Mouse (Mus musculus): ENCODE measurements around the gene Pex12.

Gene Pex12

DNA sequence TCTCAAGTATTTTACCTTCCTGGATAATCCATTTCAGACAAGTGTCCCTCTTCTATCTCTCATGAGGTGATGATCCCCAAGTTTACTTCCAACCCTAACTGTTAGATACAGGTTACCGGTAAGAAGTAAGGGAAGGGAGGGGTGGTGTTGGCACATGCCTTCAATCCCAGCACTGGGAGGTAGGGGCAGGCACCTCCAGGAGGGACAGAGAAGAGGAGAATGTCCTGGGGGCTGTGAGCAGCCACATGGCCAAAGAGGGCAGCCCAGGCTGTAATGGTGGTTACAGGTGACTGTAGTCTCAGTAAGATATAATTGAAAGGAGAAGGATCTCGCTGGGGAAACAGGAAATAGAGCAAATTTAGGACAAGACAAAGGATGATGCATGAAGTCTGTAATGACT is 20.3 kb downstream of the Pex12 start:
- H3K4me1 ChIP-seq (replicated peaks; ENCODE audit: low read depth, low read length), result no peaks in the 10 kb centered on the region
- H3K4me3 ChIP-seq (replicated peaks; ENCODE audit: low read length), result no peak overlapping the region
- no peak for TF ChIP-seq POU5F1 (IDR thresholded peaks at IDR 0.05; ENCODE audit: borderline replicate concordance, low read length)
- no peak for TF ChIP-seq CTCF (conservative IDR thresholded peaks at IDR 0.05; ENCODE audit: low read length)
- TF ChIP-seq NANOG (IDR thresholded peaks at IDR 0.05; ENCODE audit: borderline replicate concordance, low read length), result no peak
- no peaks in the 10 kb centered on the region for H3K9me3 ChIP-seq (ENCODE audit: low read length)
- peaks cover 4% of the 10 kb centered on the region; the same call in 1 of the 2 replicates for H3K27me3 ChIP-seq (ENCODE audit: insufficient read depth, low read length)
- no peaks in the 10 kb centered on the region for H3K36me3 ChIP-seq (ENCODE audit: insufficient read depth, low read length)

GRCm38 (mm10) chr11:83279691-83280090 is 22.7 kb downstream of the Pex12 start:
- H3K36me3 ChIP-seq (ENCODE audit: insufficient read depth, low read length), result no peaks in the 10 kb centered on the region
- no peak overlapping the region for H3K4me3 ChIP-seq (replicated peaks; ENCODE audit: low read length)
- no peak for TF ChIP-seq POU5F1 (IDR thresholded peaks at IDR 0.05; ENCODE audit: borderline replicate concordance, low read length)
- TF ChIP-seq CTCF (conservative IDR thresholded peaks at IDR 0.05; ENCODE audit: low read length), result no peak
- no peak for TF ChIP-seq NANOG (IDR thresholded peaks at IDR 0.05; ENCODE audit: borderline replicate concordance, low read length)
- H3K4me1 ChIP-seq (replicated peaks; ENCODE audit: low read depth, low read length), result no peaks in the 10 kb centered on the region
- no peaks in the 10 kb centered on the region for H3K9me3 ChIP-seq (ENCODE audit: low read length)
- peaks cover 18% of the 10 kb centered on the region for H3K27me3 ChIP-seq (ENCODE audit: insufficient read depth, low read length)

DNA sequence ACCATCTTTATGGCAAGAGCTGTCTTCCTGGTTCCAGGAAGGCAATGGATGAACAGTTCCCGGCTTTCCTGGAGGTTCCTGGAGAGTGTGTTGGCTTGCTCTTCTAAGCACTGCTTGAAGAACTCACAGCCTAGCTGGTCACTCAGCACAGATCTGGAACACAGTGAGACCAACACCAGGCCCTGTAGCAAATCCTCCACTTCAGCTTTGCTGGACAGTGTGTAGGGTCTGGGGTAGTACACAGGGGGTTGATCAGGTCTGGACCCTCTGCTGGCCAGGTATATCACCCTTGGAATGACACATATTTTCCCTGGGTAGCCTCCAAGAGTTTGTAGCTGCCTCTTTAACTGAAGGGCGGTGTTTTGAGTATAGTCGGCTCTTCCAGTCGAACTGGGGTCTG is 23.4 kb downstream of the Pex12 start:
- no peaks in the 10 kb centered on the region for H3K4me1 ChIP-seq (replicated peaks; ENCODE audit: low read depth, low read length)
- TF ChIP-seq CTCF (conservative IDR thresholded peaks at IDR 0.05; ENCODE audit: low read length), result no peak
- H3K27me3 ChIP-seq (ENCODE audit: insufficient read depth, low read length), result peaks cover 19% of the 10 kb centered on the region
- H3K9me3 ChIP-seq (ENCODE audit: low read length), result no peaks in the 10 kb centered on the region
- no peak overlapping the region for H3K4me3 ChIP-seq (replicated peaks; ENCODE audit: low read length)
- H3K36me3 ChIP-seq (ENCODE audit: insufficient read depth, low read length), result no peaks in the 10 kb centered on the region

DNA sequence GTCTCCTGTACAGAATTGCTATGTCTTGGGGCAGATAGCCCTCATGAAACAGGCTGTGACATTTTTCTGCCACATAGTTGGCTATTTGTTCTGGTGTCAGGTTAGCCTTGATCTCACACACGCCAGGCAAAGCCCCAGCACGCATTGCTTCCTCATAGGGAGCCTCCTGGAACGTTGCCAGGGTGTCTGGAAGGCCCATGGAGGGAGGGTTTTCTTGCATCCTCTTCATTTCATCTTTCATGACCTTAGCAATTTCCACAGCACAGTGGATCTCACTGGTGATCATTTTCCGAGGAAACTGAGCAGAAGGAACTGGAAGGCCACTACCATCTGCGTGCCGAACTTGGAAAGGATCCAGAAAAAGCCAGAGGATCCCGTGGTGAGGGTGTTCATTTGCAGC is 26.1 kb downstream of the Pex12 start:
- no peaks in the 10 kb centered on the region for H3K36me3 ChIP-seq (ENCODE audit: insufficient read depth, low read length)
- TF ChIP-seq CTCF (conservative IDR thresholded peaks at IDR 0.05; ENCODE audit: low read length) (no peak), POU5F1 (IDR thresholded peaks at IDR 0.05; ENCODE audit: borderline replicate concordance, low read length) (no peak), NANOG (IDR thresholded peaks at IDR 0.05; ENCODE audit: borderline replicate concordance, low read length) (no peak)
- H3K27me3 ChIP-seq (ENCODE audit: insufficient read depth, low read length), result peaks cover 19% of the 10 kb centered on the region
- H3K4me1 ChIP-seq (replicated peaks; ENCODE audit: low read depth, low read length), result no peaks in the 10 kb centered on the region
- no peaks in the 10 kb centered on the region for H3K9me3 ChIP-seq (ENCODE audit: low read length)
- no peak overlapping the region for H3K4me3 ChIP-seq (replicated peaks; ENCODE audit: low read length)

GRCm38 (mm10) chr11:83271951-83272843 is 30.2 kb downstream of the Pex12 start:
- Histone ChIP-seq H3K4me1 (replicated peaks; ENCODE audit: low read depth, low read length) (peaks cover 7% of the 10 kb centered on the region), H3K36me3 (ENCODE audit: insufficient read depth, low read length) (no peaks in the 10 kb centered on the region), H3K27me3 (ENCODE audit: insufficient read depth, low read length) (peaks cover 31% of the 10 kb centered on the region), H3K4me3 (replicated peaks; ENCODE audit: low read length) (no peak overlapping the region), H3K9me3 (ENCODE audit: low read length) (no peaks in the 10 kb centered on the region)
- TF ChIP-seq CTCF (conservative IDR thresholded peaks at IDR 0.05; ENCODE audit: low read length) (peak; percentile 19; the same call in 1 of the 2 replicates), POU5F1 (IDR thresholded peaks at IDR 0.05; ENCODE audit: borderline replicate concordance, low read length) (no peak)

- no peak for TF ChIP-seq NANOG (IDR thresholded peaks at IDR 0.05; ENCODE audit: borderline replicate concordance, low read length)
- no peak for TF ChIP-seq CTCF (conservative IDR thresholded peaks at IDR 0.05; ENCODE audit: low read length)
- no peak for TF ChIP-seq POU5F1 (IDR thresholded peaks at IDR 0.05; ENCODE audit: borderline replicate concordance, low read length)
- H3K27me3 ChIP-seq (ENCODE audit: insufficient read depth, low read length), result peaks cover 27% of the 10 kb centered on the region
- peak overlapping the region; percentile 82 for H3K4me3 ChIP-seq (replicated peaks; ENCODE audit: low read length)
- no peaks in the 10 kb centered on the region for H3K36me3 ChIP-seq (ENCODE audit: insufficient read depth, low read length)
- H3K4me1 ChIP-seq (replicated peaks; ENCODE audit: low read depth, low read length), result peaks cover 7% of the 10 kb centered on the region
- H3K9me3 ChIP-seq (ENCODE audit: low read length), result no peaks in the 10 kb centered on the region
Measured at GRCm38 (mm10) chr11:83271151-83271950, 31.0 kb downstream of the Pex12 start.

GRCm38 (mm10) chr11:83270842-83271150 is 31.6 kb downstream of the Pex12 start:
- H3K4me1 ChIP-seq (replicated peaks; ENCODE audit: low read depth, low read length), result peaks cover 7% of the 10 kb centered on the region

DNA sequence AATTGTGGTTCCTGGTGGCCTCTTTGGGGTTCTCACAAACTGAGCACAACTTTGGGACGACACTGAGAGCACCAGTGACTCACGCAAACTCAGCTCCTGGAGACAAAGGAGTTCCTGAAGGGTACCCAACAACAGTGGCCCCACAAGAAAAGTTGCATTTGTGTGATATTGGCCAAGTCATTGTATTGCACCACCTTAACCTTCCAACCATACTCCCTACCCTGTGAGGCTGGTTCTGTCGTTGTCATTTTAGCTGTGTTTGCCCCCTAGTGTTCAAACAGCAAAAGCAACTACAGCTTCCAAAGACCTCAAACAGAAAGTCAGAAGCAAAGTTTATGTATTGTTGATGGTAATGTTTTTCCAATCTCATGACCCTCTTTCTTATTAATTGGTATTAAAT is 39.2 kb downstream of the Pex12 start:
- H3K27me3 ChIP-seq (ENCODE audit: insufficient read depth, low read length), result no peaks in the 10 kb centered on the region
- no peaks in the 10 kb centered on the region for H3K36me3 ChIP-seq (ENCODE audit: insufficient read depth, low read length)
- no peaks in the 10 kb centered on the region for H3K4me1 ChIP-seq (replicated peaks; ENCODE audit: low read depth, low read length)
- peak; percentile 50 for TF ChIP-seq CTCF (conservative IDR thresholded peaks at IDR 0.05; ENCODE audit: low read length)
- TF ChIP-seq POU5F1 (IDR thresholded peaks at IDR 0.05; ENCODE audit: borderline replicate concordance, low read length), result no peak
- TF ChIP-seq NANOG (IDR thresholded peaks at IDR 0.05; ENCODE audit: borderline replicate concordance, low read length), result no peak
- H3K4me3 ChIP-seq (replicated peaks; ENCODE audit: low read length), result no peak overlapping the region
- H3K9me3 ChIP-seq (ENCODE audit: low read length), result no peaks in the 10 kb centered on the region

More at GRCm38 (mm10) chr11:83270842-83271150, 31.6 kb downstream of the Pex12 start:
- Histone ChIP-seq H3K27me3 (ENCODE audit: insufficient read depth, low read length) (peaks cover 21% of the 10 kb centered on the region), H3K36me3 (ENCODE audit: insufficient read depth, low read length) (no peaks in the 10 kb centered on the region), H3K4me3 (replicated peaks; ENCODE audit: low read length) (peak overlapping the region; percentile 82), H3K9me3 (ENCODE audit: low read length) (no peaks in the 10 kb centered on the region)
- TF ChIP-seq CTCF (conservative IDR thresholded peaks at IDR 0.05; ENCODE audit: low read length) (no peak), POU5F1 (IDR thresholded peaks at IDR 0.05; ENCODE audit: borderline replicate concordance, low read length) (no peak), NANOG (IDR thresholded peaks at IDR 0.05; ENCODE audit: borderline replicate concordance, low read length) (no peak)
